Mouse (Mus musculus) lung, adult 2 months (tissue): ENCODE measurements around the gene Wdr90.

Source experiments
- CTCF ChIP-seq: fragments of 200-500 bp; IDR thresholded peaks from 2 replicates; pipeline ENCODE4 v1.5.1; 2011; ENCODE audit warnings: mild to moderate bottlenecking, low read length, control low read depth; ENCODE audit not compliant: insufficient read depth
- POLR2A ChIP-seq: fragments of 200-500 bp; IDR thresholded peaks from 2 replicates; pipeline ENCODE4 v1.6.1; 2011; ENCODE audit warnings: low read depth, mild to moderate bottlenecking, control low read depth, low read length, borderline replicate concordance; ENCODE audit errors: extremely low read depth

GRCm38 (mm10) chr17:25873405-25874147 is 12.3 kb upstream of the Wdr90 start:
- TF ChIP-seq CTCF: no peak
- TF ChIP-seq POLR2A: no peak
